Mouse (Mus musculus): ENCODE measurements around the gene Mkrn3. TPM values are rescaled to one million over a fixed set of nuclear protein-coding genes. Genes with fewer than 3 reads are reported as not detected.
A peak's percentile ranks its signal among the peaks of the same experiment; 100 is the strongest.

The Mkrn3 gene
- total RNA-seq (2017): 0.53 and 1.0 TPM in 2 replicates

DNA sequence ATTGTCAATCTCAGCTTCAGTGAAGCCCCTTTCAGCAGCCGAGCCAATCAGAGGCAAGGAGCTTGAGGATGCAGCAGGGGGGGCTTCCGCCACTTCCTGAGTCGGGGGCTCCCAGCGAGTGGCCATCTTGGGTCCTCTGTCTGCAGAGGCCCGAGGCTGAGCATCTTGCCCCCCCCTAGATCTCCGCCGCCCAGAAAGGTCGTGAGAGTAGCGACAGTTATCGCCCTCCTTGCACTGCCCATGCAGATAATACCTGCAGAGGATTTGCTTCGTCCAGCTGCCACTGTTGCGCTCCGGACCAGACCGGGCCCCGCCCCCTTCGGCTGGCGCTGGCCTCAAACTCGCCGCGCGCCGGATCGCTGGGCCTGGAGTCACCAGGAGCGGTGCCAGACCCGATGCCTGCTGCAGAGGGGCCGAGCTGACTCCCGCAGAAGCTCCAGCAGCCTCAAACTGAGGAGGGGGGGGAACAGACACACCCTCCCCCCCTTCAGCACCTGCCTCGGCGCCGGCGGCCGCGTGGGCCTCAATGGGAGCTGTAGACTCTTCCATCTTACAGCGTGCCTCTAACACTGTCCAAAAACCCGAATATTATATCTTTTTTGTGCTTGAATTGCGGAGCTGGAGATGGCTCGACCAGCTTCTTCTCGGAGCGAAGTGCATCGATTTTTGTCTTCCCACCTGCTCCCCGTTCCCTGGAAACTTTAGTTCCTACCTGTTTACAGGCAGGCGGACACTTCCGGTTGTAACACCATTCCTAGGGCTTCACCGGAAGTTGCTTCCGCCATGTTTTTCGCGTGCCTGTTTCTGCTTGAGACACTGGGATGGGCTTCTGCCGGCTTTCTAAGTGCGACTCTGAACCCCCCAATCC is at the start of gene Mkrn3:
Gene Mkrn3 (minus strand): TSS at position 647 of the 868 bp plus-strand sequence.
- ATAC-seq (replicated peaks; ENCODE audit: low read depth, poor library complexity, severe bottlenecking): peak; percentile 95

DNA sequence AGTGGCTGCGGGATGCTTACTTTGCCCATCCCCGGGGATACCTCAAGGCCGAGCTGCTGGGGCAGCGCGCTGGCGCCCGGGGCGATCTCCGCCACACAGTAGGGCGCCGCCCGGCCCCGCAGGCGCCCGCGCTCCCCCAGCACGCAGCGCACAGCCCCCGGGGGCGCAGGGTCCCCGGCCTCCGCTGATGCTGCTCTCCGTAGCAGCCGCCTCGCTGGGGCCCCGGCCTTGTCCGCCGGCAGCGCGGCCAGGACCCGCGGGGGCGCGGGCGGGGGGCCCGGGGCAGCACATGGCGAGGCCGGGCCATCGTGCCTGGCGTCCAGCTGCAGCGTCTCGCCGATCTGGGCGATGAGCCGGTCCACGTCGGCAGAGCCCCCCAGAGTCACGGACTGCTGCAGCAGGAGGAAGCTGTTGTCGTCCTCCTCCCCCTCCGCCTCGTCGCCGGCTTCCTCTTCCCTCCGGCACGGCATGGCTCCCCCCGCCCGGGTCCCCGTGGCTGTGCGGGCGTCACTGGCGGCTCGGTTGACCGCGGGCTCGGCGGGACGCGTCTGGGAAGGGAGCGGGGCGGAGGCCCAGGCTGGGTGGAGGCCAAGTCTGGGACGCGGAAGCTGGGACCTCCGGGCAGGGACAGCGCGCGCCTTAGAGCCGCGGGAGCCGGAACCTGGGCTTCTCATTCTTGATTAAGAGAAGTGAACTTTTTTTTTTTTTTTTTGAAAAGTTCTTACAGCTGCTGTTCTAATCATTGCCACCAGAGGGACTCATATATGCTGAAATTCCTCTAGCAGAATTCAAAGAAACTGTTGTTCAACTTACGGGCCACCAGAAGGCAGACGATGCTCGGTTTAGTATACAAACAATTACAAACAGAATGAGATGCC is 44.2 kb upstream of the Mkrn3 start, which contains the start of gene Peg12:
Gene Peg12 (minus strand): TSS at position 633 of the 878 bp plus-strand sequence.
- peak; percentile 83 for ATAC-seq (replicated peaks; ENCODE audit: low read depth, poor library complexity, severe bottlenecking)

DNA sequence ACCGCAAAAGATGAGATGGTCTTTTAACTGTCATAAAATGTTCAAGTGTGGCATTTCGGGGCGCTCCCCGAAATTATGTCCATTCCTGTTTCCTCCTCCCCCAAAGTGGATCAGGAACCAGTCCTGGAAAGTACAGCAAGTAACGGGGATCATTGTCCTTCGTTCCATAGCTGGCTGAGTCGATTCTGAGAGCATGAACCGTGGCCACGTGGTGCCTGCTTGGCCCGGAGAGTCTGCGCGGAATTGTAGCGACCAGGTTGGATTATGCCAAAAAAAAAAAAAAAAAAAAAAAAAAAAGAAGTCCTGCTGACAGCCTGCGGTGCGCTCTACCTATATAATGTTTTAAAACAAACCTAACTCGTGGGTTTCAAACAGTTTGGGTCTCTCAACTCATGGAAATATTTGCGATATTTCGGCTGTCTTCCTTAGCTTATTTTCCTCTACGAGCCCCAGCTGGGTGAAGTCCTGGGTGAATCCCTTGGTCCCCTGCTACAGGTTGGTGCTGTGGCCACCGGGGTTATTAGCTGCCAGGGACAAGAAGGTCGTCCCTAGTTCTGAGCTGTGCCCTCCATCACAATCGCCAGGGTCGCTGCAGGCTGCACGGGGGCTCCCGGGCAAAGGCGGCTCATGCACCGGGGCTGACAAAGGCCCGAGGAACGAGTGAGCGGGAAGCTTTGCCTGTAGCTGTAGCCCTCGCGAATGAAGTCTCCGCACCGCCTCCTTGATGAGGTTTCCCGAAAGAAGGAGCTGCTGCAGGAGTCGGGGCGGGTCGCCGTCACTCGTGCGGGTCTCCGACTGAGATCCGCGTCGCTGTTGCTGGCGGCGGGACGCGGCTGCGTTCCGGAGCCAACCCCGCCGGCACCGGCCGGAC is 43.3 kb upstream of the Mkrn3 start:
- peak; percentile 24; the same call in 1 of the 2 replicates for ATAC-seq (replicated peaks; ENCODE audit: low read depth, poor library complexity, severe bottlenecking)

DNA sequence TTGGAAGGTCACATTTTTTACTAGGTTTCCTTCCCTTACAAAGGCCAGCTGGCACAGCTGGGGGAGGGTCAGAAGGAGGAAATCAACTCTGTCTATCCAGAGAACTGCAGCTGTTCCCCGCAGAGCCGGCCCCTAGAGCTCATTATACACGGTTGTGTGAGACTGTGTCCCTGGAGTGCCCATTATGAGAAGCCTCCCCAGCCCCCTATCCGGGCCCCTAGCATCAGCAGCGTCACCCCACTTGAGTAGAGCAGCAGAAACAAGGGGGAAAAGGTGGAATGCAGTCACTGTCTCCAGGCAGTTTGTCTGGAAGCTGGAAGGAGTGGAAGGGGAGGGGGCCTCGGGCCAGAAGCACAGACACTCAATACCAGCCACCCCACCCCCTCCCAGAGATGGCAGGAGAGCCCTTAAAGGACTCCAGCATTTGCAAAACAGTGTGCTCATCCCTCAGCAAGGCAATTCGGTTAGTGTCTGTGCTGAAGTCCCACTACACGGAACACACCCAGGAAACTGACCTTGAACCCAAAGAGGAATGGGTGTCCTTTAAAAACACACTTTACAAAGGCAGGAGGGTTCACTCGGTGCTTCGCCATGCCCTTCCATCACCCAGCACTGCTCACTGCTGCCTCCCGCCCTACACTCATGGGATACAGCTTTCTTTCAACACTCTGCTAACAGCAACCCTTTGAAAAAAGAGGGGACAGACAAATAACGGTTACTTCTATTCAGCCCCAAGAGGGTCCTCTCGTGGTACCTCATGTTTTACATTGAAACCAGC is 42.5 kb upstream of the Mkrn3 start:
- no peak for ATAC-seq (replicated peaks; ENCODE audit: low read depth, poor library complexity, severe bottlenecking)

DNA sequence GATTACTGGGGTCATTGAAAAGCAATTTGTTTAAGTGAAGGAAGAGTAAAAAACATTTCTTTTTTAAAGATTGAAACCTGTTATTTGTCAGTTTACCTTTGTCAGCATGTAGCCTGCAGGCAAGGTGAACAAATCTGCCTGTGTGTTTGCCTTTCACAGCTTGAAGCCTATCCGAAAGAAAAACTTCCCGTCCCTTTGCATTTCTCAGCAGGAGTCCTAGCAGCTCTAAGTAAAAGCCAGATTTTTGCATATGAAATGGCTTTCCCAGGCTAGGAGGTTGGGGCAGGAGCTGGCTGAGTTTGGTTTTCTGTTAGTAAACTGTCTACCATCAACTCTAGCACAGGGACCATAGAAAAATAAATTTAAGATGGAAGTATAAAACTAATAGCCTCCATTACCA is 32.4 kb upstream of the Mkrn3 start:
- no peak for ATAC-seq (replicated peaks; ENCODE audit: low read depth, poor library complexity, severe bottlenecking)

DNA sequence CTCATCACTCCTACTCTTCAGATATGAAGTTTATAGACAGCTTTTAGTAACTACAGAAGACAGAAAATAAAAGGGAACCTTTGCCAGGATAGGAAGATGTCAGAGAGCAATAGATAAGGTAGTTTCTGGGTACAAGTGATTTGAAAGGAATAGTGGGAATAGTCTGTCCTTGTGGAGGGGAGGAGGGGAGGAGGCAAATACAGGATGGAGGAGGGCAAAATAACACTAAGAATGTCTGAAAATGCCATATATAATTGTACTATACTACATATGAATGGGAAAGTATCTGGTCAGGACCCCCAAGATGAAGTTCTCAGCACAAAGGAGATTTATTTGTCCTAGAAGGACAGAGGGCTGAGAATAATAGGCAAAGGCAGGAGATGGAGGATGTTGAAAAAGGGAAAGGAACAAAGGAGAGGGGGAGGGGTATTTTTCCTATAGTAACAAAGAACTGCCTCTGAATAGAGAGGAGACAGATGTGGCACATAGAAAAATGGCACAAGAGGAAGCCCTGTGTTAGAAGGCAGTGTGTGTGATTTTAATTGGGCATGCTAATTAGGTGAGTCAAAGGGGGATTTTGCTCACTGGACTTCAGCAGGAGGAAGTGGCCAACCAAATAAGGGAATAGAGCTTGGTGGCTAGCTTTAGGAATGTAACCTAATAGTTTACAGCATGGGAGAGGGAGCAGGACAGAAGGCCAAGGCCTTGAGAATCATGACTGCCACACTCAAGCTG is 25.7 kb upstream of the Mkrn3 start:
- no peak for ATAC-seq (replicated peaks; ENCODE audit: low read depth, poor library complexity, severe bottlenecking)

DNA sequence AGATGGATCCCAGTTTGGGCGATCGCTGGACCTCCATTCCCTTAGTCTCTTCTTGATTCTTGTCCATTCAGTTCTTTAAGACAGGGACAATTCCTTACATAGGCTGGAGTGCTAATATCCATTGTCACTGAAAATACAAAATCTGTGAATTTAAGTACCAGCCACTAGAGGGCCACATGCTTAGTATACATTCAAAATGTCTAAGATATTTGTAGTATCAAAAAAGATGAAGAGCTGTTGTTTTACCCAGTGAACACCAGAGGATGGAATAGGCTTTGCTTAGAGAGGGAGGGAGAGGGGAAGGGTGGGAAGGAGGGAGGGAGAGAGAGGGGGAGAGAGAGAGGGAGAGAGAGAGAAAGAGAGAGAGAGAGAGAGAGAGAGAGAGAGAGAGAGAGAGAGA is 16.5 kb upstream of the Mkrn3 start:
- ATAC-seq (replicated peaks; ENCODE audit: low read depth, poor library complexity, severe bottlenecking): no peak

DNA sequence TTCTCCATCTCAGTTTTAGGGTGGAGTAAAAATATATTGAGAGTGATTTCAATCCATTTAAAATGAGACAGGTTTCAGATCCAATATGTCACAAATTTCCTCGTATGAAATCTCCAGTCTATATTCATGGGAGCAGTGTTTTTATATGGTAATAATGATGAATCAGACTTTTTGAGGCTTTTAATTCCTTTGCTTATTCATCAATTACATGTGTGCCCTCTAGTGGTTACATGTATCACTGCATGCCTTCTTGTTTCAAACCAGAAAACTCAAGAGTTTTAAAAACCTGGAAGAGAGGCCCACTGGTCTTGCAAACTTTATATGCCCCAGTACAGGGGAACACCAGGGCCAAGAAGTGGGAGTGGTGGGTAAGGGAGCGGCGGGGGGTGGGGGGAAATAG is 13.3 kb upstream of the Mkrn3 start:
- ATAC-seq (replicated peaks; ENCODE audit: low read depth, poor library complexity, severe bottlenecking): no peak

DNA sequence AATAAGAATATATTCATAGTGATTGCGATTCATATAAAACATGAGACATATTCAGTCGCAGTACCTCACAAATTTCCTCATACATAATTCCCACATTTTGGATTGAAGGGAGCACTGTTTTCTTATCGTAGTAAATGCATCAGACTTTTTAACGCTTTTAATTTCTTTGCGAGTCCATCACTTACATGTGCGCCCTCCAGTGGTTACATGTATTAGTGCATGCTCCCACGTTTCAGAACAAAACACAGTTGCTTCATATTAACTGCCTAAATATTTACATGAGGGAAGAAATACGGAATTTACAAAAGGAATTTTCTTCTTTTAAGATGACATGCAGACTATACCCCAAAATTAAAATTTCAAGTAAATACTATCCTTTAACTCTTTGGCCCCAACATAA is 8.4 kb upstream of the Mkrn3 start:
- peak; percentile 65 for ATAC-seq (replicated peaks; ENCODE audit: low read depth, poor library complexity, severe bottlenecking)

DNA sequence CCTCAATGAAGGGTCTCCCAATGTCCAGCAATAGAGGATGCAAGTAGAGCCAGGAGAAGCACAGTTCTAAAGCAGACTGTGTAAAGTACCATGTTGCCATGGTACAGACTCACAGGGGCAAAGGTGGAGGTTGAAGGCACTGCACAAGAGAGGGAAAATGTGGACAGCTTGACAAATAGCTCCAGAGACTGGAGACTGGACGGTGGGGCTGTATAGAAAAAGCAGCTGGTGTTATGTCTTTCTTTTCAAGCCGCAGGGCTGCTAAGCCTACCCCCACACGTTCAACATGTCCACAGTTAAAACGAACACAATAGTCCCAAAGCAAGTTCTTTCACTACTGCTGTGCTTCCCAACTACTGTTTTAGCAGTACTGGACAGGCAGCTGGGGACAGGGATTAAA is 3.3 kb upstream of the Mkrn3 start:
- ATAC-seq (replicated peaks; ENCODE audit: low read depth, poor library complexity, severe bottlenecking): no peak

DNA sequence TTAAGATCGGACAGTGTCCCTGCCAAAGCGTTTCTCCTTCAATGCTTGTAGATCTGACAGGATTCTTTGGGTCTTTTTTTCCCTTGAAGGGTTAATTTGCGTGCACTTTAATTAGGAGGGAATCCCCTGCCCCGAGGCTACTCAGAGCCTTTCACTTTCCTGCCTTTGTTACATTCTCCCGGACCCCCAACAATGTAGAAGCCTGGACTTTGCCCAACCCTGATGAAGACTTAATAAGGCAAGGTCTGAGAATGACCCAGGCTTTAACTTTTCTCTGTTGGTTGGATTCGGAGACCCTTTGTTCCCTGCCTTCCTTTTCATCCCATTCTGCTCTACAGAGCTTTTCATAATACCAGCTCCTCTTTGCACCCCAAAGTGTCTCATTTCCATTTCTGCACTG is 627 bp upstream of the Mkrn3 start:
- ATAC-seq (replicated peaks; ENCODE audit: low read depth, poor library complexity, severe bottlenecking): no peak

DNA sequence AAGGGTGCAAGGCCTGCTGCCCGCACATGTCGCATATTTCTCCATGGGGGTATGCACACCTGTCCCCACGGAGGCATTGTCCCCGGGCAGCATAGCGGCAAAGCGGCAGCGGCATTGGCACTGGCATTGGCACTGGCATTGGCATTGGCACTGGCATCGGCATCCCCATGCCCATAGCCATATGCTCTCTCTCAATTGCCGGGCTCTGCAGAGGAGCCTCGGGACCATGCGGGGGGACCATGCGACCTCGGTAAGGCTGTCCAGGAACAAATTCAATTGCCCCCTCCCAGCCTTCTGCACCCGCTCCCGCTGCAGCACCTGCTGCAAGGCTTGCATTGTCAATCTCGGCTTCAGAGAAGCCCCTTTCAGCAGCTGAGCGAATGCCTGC is 840 bp downstream of the Mkrn3 start:
- ATAC-seq (replicated peaks; ENCODE audit: low read depth, poor library complexity, severe bottlenecking): no peak

DNA sequence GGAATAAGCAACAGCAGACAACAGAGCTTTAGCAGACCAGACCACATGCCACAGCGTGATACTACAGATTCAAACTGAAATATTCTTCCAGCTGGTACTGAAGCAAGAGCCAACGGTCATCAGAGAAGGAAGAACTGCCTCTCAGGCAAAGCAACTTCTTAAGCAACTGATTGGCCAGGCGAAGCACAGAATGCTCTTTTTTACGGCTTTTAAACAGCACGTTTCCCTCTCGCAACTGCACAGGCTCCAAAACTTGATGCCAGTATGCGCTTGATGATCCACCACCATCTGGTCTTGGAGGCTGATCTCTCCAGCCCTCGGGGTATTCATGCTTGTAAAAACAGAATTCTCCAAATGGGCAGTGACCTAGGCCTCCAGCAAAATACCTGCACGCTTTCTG is 1.6 kb downstream of the Mkrn3 start:
- ATAC-seq (replicated peaks; ENCODE audit: low read depth, poor library complexity, severe bottlenecking): no peak

DNA sequence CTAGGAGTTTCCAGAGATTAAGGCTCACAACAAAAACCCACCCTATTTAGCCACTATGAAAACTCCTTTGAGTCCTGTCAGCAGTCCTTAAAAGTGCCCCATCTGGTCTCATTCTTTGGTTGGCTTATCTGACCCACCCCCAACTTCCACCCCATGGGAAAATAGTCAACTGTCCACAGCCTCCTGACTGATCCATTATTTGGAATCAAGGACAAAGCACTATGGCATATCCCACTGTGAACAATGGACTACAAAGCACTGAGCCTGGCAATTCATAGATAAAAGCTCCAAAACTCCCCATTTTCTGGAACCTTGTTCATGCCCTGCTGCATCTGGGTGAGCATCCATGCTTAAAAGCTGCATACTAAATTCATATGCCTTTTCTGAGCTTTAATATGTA is 3.8 kb downstream of the Mkrn3 start:
- no peak for ATAC-seq (replicated peaks; ENCODE audit: low read depth, poor library complexity, severe bottlenecking)

DNA sequence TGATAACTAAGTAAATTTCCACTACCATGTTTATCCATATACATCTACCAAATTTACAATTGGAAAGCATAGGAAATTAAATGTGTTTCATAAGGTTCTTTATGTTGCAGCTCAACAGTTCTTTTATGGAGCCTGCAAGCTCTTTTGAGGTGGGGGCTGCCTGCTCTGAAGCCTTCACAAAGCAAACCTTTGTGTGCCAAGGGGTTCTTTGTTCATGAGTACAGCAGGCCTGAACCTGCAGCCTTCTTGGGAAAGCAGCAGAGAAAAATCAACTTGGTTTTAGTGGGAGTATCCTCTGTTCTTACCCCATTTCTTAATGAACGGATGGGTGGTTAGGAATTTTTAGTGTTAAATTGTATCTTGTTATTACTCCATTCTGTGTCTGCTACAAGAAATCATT is 4.7 kb downstream of the Mkrn3 start:
- ATAC-seq (replicated peaks; ENCODE audit: low read depth, poor library complexity, severe bottlenecking): no peak

DNA sequence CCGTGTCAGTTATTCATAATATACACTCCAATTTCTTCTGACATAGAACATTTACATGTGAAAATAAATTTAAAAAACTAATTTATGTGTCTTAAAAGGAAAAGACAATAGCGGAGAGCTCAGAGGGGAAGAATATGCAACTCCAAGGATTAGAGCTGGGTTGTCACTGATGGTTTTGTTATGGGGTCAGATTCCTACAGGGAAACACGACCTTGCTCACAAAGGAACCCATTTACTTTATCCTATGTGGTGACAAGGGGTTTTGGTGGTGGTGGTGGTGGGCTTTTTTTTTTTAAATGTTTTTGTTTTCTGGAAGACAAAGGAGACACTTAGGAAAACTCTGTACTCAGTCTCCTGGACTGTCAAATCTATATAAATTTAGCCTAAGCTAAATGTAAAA is 12.1 kb downstream of the Mkrn3 start:
- ATAC-seq (replicated peaks; ENCODE audit: low read depth, poor library complexity, severe bottlenecking): no peak

DNA sequence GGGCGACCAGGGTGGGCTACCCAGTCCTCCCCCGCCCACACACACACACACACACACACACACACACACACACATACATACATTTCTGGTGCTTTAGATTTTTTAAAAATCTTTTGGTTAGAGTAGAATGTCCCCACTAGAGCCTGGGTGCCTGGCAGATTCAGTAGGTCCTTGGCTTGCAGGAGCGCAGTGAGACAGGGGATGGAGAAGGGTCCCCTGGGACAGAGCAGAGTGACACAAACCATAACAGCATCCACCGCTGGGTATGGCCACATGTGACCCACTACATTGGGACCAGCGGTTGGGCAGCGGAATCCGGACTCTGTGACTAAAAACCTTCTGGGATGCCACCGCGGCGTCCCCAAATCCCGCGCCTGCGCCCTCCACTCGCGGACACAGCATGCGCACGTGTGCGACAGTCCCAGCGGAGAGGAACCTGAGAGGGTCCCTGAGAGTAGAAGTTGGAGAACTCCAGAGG is 13.3 kb downstream of the Mkrn3 start:
- no peak for ATAC-seq (replicated peaks; ENCODE audit: low read depth, poor library complexity, severe bottlenecking)

DNA sequence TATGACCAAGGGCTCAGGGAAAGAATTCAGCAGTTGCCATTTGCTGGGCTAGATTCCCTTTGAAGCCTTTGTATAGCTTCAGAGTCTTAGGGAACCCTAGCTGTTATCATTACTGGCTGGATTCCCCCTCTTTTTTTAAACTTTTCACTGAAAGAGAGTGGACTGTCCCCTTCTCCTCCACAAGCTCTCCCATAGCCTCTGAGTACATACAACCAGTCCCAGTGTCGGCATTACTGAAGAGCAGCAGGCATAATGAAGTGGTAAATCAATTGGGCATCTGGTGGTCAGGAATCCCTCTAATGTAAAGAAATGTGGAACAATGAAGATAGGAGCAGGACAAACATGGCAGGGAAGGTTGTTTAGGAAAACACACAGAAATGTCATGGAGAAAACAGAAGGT is 27.7 kb downstream of the Mkrn3 start:
- no peak for ATAC-seq (replicated peaks; ENCODE audit: low read depth, poor library complexity, severe bottlenecking)

DNA sequence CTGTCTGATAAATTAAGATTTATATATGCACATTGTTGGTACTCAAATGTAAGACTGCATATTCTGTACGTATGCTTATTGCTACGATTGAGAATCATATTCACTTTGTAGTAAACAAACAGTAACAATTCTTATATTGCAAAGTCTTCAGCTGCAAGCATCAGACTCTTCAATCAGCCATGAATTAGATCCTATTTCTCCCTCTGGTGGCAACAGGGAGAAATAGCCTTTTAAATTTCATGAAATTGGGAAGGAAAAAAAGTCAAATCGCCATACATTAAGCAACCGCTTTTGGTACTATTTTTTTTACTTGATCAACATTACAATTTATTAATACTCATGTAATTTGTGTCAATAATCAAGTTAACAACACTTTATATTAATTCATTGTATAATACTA is 31.6 kb downstream of the Mkrn3 start:
- no peak for ATAC-seq (replicated peaks; ENCODE audit: low read depth, poor library complexity, severe bottlenecking)

Measured in common myeloid progenitor, adult 5-6 weeks (primary cell).